Mouse (Mus musculus) heart, embryonic 11.5 days (tissue): ENCODE results near the gene Ppp1r9a. TPM values are rescaled to one million over a fixed set of nuclear protein-coding genes. Genes with fewer than 3 reads are reported as not detected.
A peak's percentile ranks its signal among the peaks of the same experiment; 100 is the strongest.

Source experiments
- ATAC-seq: fragments of 200-750 bp; cut with Nextera tagmentation; replicated peaks from 2 replicates; pipeline ENCODE4 v1.8.0; 2017; ENCODE audit warnings: moderate library complexity; ENCODE audit not compliant: insufficient number of reproducible peaks, low FRiP score, low TSS enrichment
- H3K27ac ChIP-seq: fragments of 300-500 bp; sonication (generic); 2 replicates; pipeline ENCODE4 v1.5.1; 2014; ENCODE audit warnings: mild to moderate bottlenecking, low read depth, low read length
- H3K27me3 ChIP-seq: fragments of 300-500 bp; sonication (generic); 2 replicates; pipeline ENCODE4 v1.6.1; 2014; ENCODE audit warnings: mild to moderate bottlenecking, low read length, mixed read lengths; ENCODE audit not compliant: control insufficient read depth, insufficient read depth
- H3K36me3 ChIP-seq: fragments of 300-500 bp; sonication (generic); 2 replicates; pipeline ENCODE4 v1.6.1; 2014; ENCODE audit warnings: mild to moderate bottlenecking, low read length, moderate library complexity, mixed read lengths; ENCODE audit not compliant: control insufficient read depth, insufficient read depth
- H3K4me1 ChIP-seq: fragments of 300-500 bp; sonication (generic); 2 replicates; pipeline ENCODE4 v1.6.1; 2014; ENCODE audit warnings: low read length; ENCODE audit not compliant: control insufficient read depth, insufficient read depth
- H3K4me2 ChIP-seq: fragments of 300-500 bp; sonication (generic); 2 replicates; pipeline ENCODE4 v1.6.1; 2014; ENCODE audit warnings: mild to moderate bottlenecking, moderate library complexity
- H3K4me3 ChIP-seq: fragments of 300-500 bp; sonication (generic); 2 replicates; pipeline ENCODE4 v1.5.1; 2014; ENCODE audit warnings: low read depth, low read length
- H3K9ac ChIP-seq: fragments of 300-500 bp; sonication (generic); 2 replicates; pipeline ENCODE4 v1.6.1; 2014; ENCODE audit warnings: mild to moderate bottlenecking, low read depth, low read length, moderate library complexity
- H3K9me3 ChIP-seq: fragments of 300-500 bp; sonication (generic); replicated peaks from 2 replicates; pipeline ENCODE4 v1.6.1; 2016; ENCODE audit warnings: low read length; ENCODE audit not compliant: control insufficient read depth
- WGBS: fragments of 180-500 bp; shearing (Covaris S2); extraction: QIAGEN DNeasy Blood & Tissue Kit; methylation state at CpG from one replicate; pipeline ENCODE4 v1.1.7; 2014; ENCODE audit not compliant: insufficient replicate concordance; 5-methylcytosine and 5-hydroxymethylcytosine counted together
- polyA plus RNA-seq: library from polyadenylated mRNA; unstranded; fragments of >200 nt; fragmentation: Nextera tagmentation; extraction: Ambion mirVana; gene quantifications from 2 replicates; pipeline ENCODE4 v1.2.1, GENCODE M21; 2014

Gene Ppp1r9a
- polyA plus RNA-seq, 1 experiment from 2014 or later, result 25.0 TPM

DNA sequence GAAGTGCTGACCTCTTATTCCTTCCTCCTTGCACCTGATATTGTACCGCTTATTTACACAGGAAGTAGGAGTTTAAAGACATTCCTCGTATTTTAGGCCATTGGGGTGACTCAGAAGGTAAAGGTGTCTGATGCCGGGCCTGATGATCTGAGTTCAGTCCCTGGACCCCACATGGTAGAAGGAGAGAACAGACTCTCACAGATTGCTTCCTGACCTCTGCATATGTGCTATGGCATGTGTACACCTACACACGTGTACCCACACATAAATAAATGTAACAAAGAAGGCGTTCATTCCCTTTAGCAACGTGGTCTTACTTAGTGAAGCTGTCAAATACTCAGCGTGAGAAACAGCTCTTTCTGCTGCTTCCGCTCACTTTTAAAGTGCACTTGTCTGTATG lies 197.1 kb downstream of the Ppp1r9a start:
- Histone ChIP-seq H3K27ac (no peak overlapping the region), H3K9ac (no peak overlapping the region), H3K4me2 (no peak overlapping the region), H3K4me3 (no peak overlapping the region), H3K36me3 (no peaks in the 10 kb centered on the region), H3K9me3 (no peaks in the 10 kb centered on the region), H3K27me3 (no peaks in the 10 kb centered on the region), H3K4me1 (peaks cover 7% of the 10 kb centered on the region; the same call in 1 of the 2 replicates)
- 73% methylated on average over 8 of the region's 8 CpGs for WGBS
- ATAC-seq, result no peak

GRCm38 (mm10) chr6:5100347-5100746 lies 197.6 kb downstream of the Ppp1r9a start:
- 82% methylated on average over 10 of the region's 10 CpGs for whole genome bisulfite sequencing
- no peaks in the 10 kb centered on the region for H3K27me3 ChIP-seq
- no peak overlapping the region for H3K27ac ChIP-seq
- H3K9ac ChIP-seq, result no peak overlapping the region
- peaks cover 7% of the 10 kb centered on the region; the same call in 1 of the 2 replicates for H3K4me1 ChIP-seq
- no peaks in the 10 kb centered on the region for H3K36me3 ChIP-seq
- H3K9me3 ChIP-seq, result no peaks in the 10 kb centered on the region
- no peak overlapping the region for H3K4me3 ChIP-seq
- no peak for ATAC-seq
- H3K4me2 ChIP-seq, result no peak overlapping the region

GRCm38 (mm10) chr6:5102741-5103140 lies 200.0 kb downstream of the Ppp1r9a start:
- Histone ChIP-seq H3K9ac (no peak overlapping the region), H3K27me3 (no peaks in the 10 kb centered on the region), H3K4me3 (no peak overlapping the region), H3K9me3 (no peaks in the 10 kb centered on the region), H3K4me1 (peaks cover 10% of the 10 kb centered on the region; the same call in 1 of the 2 replicates), H3K36me3 (no peaks in the 10 kb centered on the region), H3K4me2 (no peak overlapping the region), H3K27ac (no peak overlapping the region)
- WGBS, result 38% methylated on average over 2 of the region's 2 CpGs
- ATAC-seq, result no peak

DNA sequence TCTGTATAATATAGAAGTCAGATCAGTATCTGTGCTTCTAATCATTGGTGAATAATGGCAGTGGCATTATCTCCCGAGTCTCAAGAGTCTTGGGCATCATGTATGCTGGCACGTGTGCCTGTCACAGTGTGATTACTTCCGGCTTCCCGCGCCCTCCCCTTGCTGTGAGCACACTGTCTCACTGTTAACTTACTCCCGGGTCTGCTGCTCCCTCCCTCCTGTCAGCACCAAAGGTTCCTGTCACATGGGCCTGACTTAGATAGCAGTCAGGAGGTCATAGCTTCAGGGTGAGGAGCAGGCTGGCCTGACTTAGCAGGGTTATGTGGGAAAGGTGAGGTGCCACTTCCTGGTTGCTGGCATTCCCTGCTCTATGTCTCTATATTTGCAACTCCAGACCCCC lies 201.1 kb downstream of the Ppp1r9a start:
- H3K4me2 ChIP-seq, result no peak overlapping the region
- no peaks in the 10 kb centered on the region for H3K36me3 ChIP-seq
- no peak overlapping the region for H3K9ac ChIP-seq
- peak; percentile 65; the same call in 1 of the 2 replicates for ATAC-seq
- no peaks in the 10 kb centered on the region for H3K9me3 ChIP-seq
- peaks cover 16% of the 10 kb centered on the region for H3K4me1 ChIP-seq
- H3K4me3 ChIP-seq, result no peak overlapping the region
- H3K27me3 ChIP-seq, result no peaks in the 10 kb centered on the region
- H3K27ac ChIP-seq, result no peak overlapping the region
- 8% methylated on average over 6 of the region's 6 CpGs for WGBS

DNA sequence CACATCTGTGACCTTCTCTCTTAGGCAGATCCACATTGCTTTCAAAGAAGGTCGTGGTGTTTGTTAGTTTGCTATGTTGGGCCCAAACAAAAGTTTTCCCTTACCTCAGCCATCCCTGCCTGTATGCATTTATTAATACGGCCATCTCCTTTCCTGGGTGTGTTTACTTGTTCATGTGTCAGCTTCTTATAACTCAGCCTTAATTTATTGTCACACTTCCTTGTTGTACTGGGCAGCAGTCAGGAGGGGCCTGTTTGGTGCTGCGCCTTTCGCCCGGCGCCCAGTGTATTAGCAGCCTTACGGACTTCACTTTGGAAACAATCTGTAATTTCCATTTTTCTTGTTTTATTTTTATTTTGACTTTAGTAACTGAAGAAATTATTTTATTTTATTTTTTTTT lies 201.5 kb downstream of the Ppp1r9a start:
- no peak overlapping the region for H3K27ac ChIP-seq
- no peaks in the 10 kb centered on the region for H3K36me3 ChIP-seq
- H3K9me3 ChIP-seq, result no peaks in the 10 kb centered on the region
- H3K4me2 ChIP-seq, result no peak overlapping the region
- H3K4me1 ChIP-seq, result peaks cover 20% of the 10 kb centered on the region
- no peaks in the 10 kb centered on the region for H3K27me3 ChIP-seq
- 84% methylated on average over 7 of the region's 7 CpGs for WGBS
- H3K4me3 ChIP-seq, result no peak overlapping the region
- ATAC-seq, result no peak
- H3K9ac ChIP-seq, result no peak overlapping the region

- no peak overlapping the region for H3K4me2 ChIP-seq
- H3K4me3 ChIP-seq, result no peak overlapping the region
- WGBS, result 60% methylated on average over 3 of the region's 3 CpGs
- H3K27ac ChIP-seq, result no peak overlapping the region
- H3K9ac ChIP-seq, result no peak overlapping the region
- ATAC-seq, result no peak
- peaks cover 21% of the 10 kb centered on the region for H3K4me1 ChIP-seq
- no peaks in the 10 kb centered on the region for H3K27me3 ChIP-seq
- H3K36me3 ChIP-seq, result peaks cover under 1% of the 10 kb centered on the region; the same call in 1 of the 2 replicates
- H3K9me3 ChIP-seq, result no peaks in the 10 kb centered on the region
Observed at GRCm38 (mm10) chr6:5108494-5108893, 205.8 kb downstream of the Ppp1r9a start.

- Histone ChIP-seq H3K4me2 (peak overlapping the region; percentile 58), H3K4me1 (peaks cover 16% of the 10 kb centered on the region), H3K27me3 (no peaks in the 10 kb centered on the region), H3K4me3 (peak overlapping the region; percentile 39), H3K36me3 (peaks cover 6% of the 10 kb centered on the region), H3K9ac (0 out of 2 replicates have a peak overlapping the region, but pooled peaks have one; percentile 36), H3K9me3 (no peaks in the 10 kb centered on the region), H3K27ac (no peak overlapping the region)
- 7% methylated on average over 18 of the region's 18 CpGs for WGBS
- peak; percentile 94 for ATAC-seq
Observed at GRCm38 (mm10) chr6:5109925-5110714, 207.4 kb downstream of the Ppp1r9a start.

GRCm38 (mm10) chr6:5110715-5111048 lies 208.0 kb downstream of the Ppp1r9a start:
- H3K4me1 ChIP-seq, result peaks cover 16% of the 10 kb centered on the region
- H3K9ac ChIP-seq, result no peak overlapping the region
- no peaks in the 10 kb centered on the region for H3K9me3 ChIP-seq
- no peak overlapping the region for H3K4me2 ChIP-seq
- peaks cover 6% of the 10 kb centered on the region for H3K36me3 ChIP-seq
- 31% methylated on average over 3 of the region's 3 CpGs for WGBS
- no peaks in the 10 kb centered on the region for H3K27me3 ChIP-seq
- H3K27ac ChIP-seq, result no peak overlapping the region
- H3K4me3 ChIP-seq, result no peak overlapping the region
- ATAC-seq, result no peak

GRCm38 (mm10) chr6:5113103-5113502 lies 210.4 kb downstream of the Ppp1r9a start:
- 44% methylated on average over 8 of the region's 8 CpGs for WGBS
- H3K36me3 ChIP-seq, result peaks cover 6% of the 10 kb centered on the region
- peaks cover 13% of the 10 kb centered on the region for H3K4me1 ChIP-seq
- H3K9me3 ChIP-seq, result no peaks in the 10 kb centered on the region
- H3K9ac ChIP-seq, result no peak overlapping the region
- no peak overlapping the region for H3K4me2 ChIP-seq
- no peak overlapping the region for H3K4me3 ChIP-seq
- no peaks in the 10 kb centered on the region for H3K27me3 ChIP-seq
- no peak overlapping the region for H3K27ac ChIP-seq
- ATAC-seq, result no peak
